8 mouse cellular contexts compared by ENCODE assay signal in genomic region chr6:54326671-54327625, GRCm38 (mm10). TPM values are rescaled to one million over a fixed set of nuclear protein-coding genes. Genes with fewer than 3 reads are reported as not detected.
DNase-seq lines count a peak whose midpoint lies in the region; ATAC-seq lines count a peak whose summit lies in the region.

No protein-coding gene starts in this region.

- no peaks in the 10 kb centered on the region for H3K9me3 ChIP-seq in hindbrain, embryonic 15.5 days

- H3K9ac ChIP-seq in hindbrain, embryonic 15.5 days = peak overlapping the region; percentile 41

- peaks cover 55% of the 10 kb centered on the region for H3K27me3 ChIP-seq in hindbrain, embryonic 15.5 days

- peak; percentile 83 for ATAC-seq in hindbrain, embryonic 15.5 days (ENCODE audit: low FRiP score, low read depth)

- peak overlapping the region; percentile 50 for H3K4me3 ChIP-seq in hindbrain, embryonic 15.5 days

- H3K4me2 ChIP-seq in hindbrain, embryonic 15.5 days = peak overlapping the region; percentile 100

- WGBS in hindbrain, embryonic 15.5 days = under 1% methylated on average over 53 of the region's 53 CpGs

- peaks cover 19% of the 10 kb centered on the region for H3K4me1 ChIP-seq in hindbrain, embryonic 15.5 days (replicated peaks)

- no peaks in the 10 kb centered on the region for H3K36me3 ChIP-seq in hindbrain, embryonic 15.5 days

- peak; percentile 33 to 39 for DNase-seq in adrenal gland, adult 18-20 months (ENCODE audit: low spot score in 2 of 2)
- DNase-seq in cerebellum, postnatal 10 days = peak; percentile 80 to 81
- peak; percentile 44 for DNase-seq in gastrocnemius, postnatal 10 days
- peak; percentile 14 for DNase-seq in left cerebral cortex, adult 11 months (ENCODE audit: low spot score)
- peak; percentile 66 for DNase-seq in lung, postnatal 10 days
- peak; percentile 65 for DNase-seq in retina, postnatal 1 day
- no peak for DNase-seq in MN1 (ENCODE audit: low spot score)

- no peak overlapping the region for H3K27ac ChIP-seq in hindbrain, embryonic 15.5 days (replicated peaks)

RNA-seq across cellular contexts. Expression of gene Prr15, which starts 1.3 kb away (rescaled TPM):
- 10 to 100 TPM in 1 of 2 experiments, 1 to 10 TPM in 1; 2.0 to 11.4 TPM for total RNA-seq in adrenal gland, adult 18-20 months (2021)
- total RNA-seq in gastrocnemius, postnatal 10 days (2021) = 1 to 10 TPM; 1.3 to 1.9 TPM
- 0.85 and 1.5 TPM in 2 replicates for polyA plus RNA-seq in hindbrain, embryonic 15.5 days (2015; fragmentation: Nextera tagmentation; extraction: Ambion mirVana)
